Mouse (Mus musculus) gastrocnemius, adult 18-20 months (tissue): ENCODE measurements around the gene Rap1gap2. TPM values are rescaled to one million over a fixed set of nuclear protein-coding genes. Genes with fewer than 3 reads are reported as not detected.

ENCODE experiments used
- DNase-seq: peaks from one replicate; pipeline ENCODE4 v3.0.0; 2021; ENCODE audit warnings: low spot score
- total RNA-seq, 2 experiments: library from RNA; stranded (reverse); gene quantifications; 2 replicates each; pipeline ENCODE4 v1.2.3; 2021

Rap1gap2 gene
- total RNA-seq, 2 experiments from 2014 or later = 5.1 to 6.7 TPM

DNA sequence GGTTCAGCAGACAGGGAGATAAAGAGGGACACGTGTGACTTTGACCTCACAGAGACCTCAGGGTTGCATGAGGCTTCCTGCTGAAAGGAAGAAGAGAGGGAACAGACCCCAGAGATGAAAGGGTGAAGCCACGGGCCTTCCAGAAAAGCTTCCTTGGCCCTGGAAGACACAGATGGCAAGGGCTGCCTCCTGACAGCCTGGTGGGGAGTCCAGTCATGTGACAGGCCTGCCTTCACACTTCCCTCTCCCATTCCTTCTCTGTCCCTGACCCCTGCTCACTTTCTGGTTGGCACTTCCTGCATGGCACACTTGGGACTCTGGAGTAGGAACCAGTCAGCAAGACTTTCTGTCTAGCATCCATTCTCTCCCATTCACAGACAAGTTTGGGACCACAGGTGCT lies 148.1 kb downstream of the Rap1gap2 start:
- DNase-seq = no peak

- no peak for DNase-seq
Measured at GRCm38 (mm10) chr11:74459651-74460050, 151.1 kb downstream of the Rap1gap2 start.

- DNase-seq = no peak
Measured at GRCm38 (mm10) chr11:74458400-74458799, 152.3 kb downstream of the Rap1gap2 start.

DNA sequence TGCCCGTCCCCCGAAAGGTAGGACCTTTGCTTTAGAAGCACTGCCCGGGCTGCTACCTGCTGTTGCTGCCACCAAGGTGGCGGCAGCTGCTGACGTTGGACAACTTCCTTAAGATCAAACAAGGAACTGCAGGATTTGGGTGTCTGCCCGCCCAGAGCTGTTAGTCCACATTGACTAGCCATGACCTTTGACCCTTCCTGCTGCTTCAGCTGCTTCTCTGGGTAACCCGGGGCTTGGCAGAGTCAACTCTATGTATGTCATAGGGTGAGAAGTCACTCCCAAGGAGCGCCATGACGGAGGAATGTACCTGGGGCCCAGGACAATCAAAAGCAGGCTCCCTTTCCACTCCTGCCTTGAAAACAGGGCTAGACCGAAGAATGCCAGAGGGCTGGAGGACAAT lies 153.5 kb downstream of the Rap1gap2 start:
- DNase-seq = no peak

- DNase-seq = peak; percentile 68
Measured at GRCm38 (mm10) chr11:74448556-74448955, 162.2 kb downstream of the Rap1gap2 start.

DNA sequence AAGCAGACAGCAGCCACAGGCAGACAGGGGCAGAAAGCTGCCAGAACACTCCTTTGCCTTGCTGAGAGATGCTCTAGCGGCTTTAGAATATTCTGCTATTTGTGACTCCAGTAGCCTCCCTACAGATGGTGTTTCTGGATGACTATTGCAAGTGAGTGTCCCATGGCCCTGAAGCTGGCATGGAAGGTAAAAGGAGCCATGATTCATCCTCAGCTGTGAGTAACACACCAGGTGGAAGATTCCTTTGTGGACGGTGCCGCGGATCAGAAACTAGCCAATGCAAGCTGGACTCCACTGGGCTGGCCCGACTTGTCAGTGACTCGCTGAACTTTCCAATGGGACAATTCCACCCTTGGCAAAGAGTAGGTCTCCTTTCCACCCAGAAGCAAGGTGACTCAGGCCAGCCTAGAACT lies 162.7 kb downstream of the Rap1gap2 start:
- peak; percentile 54 for DNase-seq

DNA sequence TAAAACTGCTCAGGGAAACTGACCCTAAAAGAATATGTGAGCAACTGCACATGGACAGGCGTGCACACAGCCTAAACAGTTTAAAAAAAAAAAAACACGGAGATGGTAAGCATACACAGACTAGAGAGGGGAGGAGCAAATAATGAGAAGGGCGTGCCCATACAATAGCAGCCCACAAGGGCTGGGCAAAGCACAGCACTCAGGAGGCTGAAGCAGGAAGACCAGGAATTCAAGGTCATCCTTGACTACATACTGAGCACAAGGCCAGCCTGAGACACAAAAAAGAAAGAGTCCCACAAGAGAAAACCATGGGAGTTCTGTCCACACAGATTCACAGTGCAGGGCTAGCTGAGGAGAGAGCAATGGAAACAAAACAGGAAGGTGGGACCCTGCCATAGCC lies 165.1 kb downstream of the Rap1gap2 start:
- DNase-seq = no peak

- DNase-seq = no peak
Measured at GRCm38 (mm10) chr11:74443924-74444256, 166.8 kb downstream of the Rap1gap2 start.

DNA sequence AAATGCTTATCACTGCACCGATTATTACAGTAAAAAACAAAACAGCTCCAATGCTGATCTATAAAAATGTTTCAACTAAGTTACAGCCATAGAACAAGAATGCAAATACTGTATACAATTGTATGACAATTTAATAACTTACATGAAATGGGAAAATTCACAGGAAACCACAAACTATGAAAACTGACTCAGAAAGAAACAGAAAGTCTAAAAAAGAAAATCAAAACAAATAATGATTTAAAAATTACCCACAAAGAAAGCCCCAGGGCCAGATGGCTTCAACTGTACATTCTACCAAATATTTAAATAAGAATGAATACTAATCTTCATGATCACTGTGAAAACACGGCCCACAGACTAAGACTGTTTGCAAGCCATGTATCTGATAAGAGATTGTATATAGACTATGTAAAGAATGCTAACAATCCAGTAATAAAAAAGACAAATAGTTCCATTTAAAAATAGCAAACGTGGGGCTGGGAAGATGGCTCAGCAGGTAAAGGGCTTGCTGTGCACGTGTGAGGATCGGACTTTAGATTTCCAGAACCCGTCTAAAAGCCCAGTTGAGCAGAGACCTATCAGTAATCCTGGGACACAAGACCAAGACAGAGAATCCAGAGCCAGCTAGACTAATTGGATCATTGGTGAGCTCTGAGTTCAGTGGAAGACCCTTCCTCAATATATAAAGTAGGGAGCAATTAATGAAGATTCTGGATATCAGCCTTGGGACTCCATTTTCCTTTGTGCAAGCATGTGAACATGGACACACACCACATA lies 167.4 kb downstream of the Rap1gap2 start:
- no peak for DNase-seq

DNA sequence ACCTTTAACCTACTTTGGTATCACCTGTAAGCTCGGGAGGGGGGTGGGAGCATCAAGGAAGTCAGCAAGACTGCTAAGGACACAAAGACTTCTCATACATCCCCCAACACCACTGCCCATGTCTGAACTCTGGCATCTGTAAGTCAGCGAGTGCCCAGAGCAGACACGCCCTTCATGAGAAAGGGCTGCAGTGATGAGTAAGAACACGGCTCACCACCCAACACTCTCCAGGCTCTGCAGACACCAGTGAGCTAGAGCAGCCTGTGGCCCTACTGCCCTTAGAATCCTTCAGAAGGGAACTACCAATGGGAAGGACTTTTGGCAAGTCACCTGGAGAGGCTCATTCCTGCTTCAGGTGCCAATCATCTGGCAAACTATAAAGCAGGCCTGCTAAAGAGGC lies 168.3 kb downstream of the Rap1gap2 start:
- no peak for DNase-seq

DNA sequence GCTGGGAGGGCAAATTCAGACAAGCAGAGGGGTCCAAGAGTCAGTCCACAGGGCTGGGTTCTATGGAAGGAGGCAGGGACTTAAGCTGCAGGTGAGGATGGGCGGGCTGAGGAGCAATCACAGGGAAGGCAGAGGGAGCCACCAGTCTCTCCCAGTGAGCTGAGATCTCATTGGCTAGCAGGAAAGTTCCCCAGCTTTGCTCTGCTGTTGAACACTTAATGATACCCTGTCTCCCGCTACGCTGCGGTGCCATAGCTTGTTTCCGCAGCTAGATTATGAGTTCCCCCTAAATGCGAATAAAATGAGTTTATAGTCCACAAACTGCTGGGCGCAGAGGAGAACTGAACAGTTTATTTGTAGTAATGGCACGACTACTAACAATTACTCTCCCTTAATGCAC lies 170.6 kb downstream of the Rap1gap2 start:
- DNase-seq = no peak

DNA sequence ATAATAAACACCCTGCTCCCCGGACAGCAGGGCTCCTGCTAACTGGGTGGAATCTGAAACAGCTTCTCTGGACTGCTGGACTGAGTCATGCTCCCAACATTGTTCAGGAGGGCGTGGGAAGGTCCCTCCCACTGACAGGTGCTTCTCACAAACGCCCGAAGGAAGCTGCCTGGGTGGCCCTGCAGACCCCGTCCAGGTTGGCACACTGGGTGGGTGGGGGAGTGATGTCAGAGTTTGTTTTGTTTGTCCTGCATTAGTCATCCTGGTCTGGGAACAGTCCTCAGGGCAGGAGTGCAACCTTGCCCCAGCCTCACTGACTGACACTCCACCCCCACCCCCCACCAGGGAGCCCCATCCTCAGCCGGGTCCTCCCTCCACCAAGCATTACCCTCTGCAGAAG lies 171.5 kb downstream of the Rap1gap2 start:
- DNase-seq = no peak

DNA sequence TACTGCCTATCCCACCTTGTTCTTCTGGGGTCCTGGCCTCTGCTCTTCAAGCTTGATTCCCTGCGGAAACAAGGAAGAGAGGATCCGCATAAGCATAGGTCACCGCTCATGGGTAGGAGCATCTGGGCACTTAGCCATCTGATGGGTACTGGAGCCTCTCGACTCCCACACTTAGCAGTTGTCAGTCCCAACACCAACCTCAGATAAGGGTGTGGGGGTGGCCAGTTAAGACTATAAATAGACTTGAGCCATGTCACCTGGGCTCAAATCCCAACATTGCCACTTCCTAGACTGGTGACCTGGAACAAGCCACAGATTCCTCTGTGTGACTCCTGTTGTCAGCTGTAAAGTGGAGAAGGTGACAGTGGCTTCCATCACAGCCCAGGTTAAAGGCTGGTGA lies 172.5 kb downstream of the Rap1gap2 start:
- no peak for DNase-seq

GRCm38 (mm10) chr11:74435366-74435765 lies 175.3 kb downstream of the Rap1gap2 start:
- no peak for DNase-seq

DNA sequence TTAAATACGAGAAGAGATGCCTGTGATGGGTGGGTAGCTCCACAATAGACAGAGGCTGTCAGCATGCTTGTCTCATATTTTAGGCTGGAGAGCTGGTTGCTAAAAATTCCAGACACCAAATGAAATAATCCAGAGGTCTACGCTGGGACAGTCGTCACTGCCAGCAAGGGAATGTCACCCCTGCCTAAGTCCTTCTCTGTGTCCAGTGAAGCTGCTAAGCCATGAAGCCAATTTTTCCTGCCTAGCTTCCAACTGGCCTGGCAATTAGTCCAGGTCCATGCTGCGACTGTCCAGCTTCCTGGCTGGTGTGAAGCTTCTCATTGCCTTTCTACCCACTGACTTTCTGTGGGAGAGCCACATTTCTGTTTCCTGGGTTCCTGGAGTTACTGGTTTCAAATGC lies 177.7 kb downstream of the Rap1gap2 start:
- no peak for DNase-seq

DNA sequence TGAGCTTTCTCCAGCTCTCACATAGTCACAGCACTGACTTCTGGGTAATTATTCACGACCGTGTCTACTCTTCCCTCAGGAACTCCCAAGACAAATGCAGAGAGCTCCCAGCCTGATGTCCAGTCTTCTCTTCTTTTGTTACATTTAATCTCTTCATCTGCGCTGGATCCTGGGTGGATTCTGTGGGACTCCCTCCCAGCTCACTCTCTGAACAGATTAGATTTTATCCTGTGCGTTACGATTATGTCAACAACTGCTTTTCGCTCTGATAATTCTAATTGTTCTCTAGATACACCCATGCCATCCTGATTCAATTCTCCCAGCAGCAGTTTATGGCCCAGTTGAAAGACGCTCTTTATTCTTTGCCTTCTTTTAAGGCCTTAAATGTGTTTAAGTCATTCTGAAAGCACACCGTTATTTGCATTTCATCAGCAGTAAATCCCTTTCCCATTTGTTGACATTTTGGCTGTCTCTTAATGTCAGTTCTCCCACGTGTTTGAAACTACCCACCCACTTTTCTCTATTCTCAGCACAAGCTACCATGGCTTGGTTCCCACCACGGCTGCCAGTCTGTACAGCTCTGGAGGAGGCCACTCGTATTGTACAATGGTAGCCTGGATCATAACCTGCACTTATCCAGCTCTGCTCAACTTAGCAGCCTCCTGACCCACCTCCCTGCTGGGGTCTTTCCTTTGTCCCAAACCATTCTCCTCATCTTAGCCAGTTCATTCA lies 180.8 kb downstream of the Rap1gap2 start:
- DNase-seq = no peak

GRCm38 (mm10) chr11:74426306-74426705 lies 184.4 kb downstream of the Rap1gap2 start:
- DNase-seq = no peak

DNA sequence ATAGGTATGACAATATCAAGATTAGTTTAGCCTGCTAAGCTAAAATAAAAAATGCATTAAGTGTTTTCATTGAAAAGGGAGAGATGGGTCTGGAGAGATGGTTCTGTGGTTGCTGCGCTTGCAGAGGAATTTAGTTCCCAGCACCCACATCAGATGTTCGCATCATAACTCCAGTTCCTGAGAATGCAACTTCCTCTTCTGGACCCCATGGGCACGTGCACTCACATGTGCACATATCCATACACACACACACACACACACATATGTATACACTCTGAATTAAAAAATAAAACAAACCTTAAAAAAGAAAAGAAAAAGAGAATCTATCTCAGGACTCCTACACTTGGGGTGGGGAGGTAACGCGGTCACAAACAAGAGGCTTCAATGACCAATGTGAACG lies 188.7 kb downstream of the Rap1gap2 start:
- no peak for DNase-seq

- no peak for DNase-seq
Measured at GRCm38 (mm10) chr11:74421151-74421550, 189.6 kb downstream of the Rap1gap2 start.

DNA sequence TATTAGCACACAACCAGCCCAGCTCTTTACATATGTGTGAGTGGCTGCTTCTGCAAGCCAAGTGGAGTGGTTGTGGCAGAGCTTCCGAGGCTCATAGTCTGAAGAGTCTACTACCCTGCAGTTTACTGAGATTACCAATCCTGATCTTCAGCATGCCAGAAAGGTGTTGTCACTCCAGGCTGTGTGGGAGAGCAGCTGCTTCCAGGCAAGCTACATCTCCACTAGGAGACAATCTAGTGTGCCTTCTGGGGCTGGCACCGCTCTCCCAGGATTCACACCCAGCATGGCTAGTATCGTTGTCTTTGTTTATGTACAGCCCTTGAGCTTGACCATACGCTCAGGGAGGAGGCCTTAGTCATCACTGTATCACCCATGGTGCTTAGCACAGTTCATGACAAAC lies 191.1 kb downstream of the Rap1gap2 start:
- no peak for DNase-seq

GRCm38 (mm10) chr11:74415736-74416135 lies 195.0 kb downstream of the Rap1gap2 start:
- no peak for DNase-seq

- peak; percentile 30 for DNase-seq
Measured at GRCm38 (mm10) chr11:74414112-74414511, 196.6 kb downstream of the Rap1gap2 start.

DNA sequence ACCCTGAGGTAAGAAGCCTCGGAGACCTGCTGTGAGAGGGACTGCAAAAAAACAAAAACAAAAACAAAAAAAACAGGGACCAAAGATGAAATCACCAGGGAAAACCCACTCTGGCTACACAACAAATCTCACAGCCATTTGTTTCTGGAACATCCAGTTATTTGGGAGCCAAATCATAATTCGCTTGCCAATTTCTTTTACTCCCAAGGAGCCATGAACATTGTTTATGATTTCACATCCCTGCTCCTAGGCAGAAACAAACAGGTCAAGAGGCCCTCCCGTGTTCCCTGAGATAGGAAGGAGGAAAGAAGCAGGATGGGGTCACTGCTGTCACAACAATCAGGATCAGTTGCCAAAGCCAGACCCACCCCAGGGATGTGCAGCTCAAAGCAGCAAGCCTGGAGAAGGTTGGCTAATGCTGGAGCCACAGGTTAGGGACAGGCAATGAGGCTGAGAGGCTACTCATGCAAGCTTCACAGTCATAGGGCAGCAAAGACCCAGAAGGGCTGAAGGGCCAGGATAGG lies 197.2 kb downstream of the Rap1gap2 start:
- DNase-seq = peak; percentile 38
